In the genomic region with DNA sequence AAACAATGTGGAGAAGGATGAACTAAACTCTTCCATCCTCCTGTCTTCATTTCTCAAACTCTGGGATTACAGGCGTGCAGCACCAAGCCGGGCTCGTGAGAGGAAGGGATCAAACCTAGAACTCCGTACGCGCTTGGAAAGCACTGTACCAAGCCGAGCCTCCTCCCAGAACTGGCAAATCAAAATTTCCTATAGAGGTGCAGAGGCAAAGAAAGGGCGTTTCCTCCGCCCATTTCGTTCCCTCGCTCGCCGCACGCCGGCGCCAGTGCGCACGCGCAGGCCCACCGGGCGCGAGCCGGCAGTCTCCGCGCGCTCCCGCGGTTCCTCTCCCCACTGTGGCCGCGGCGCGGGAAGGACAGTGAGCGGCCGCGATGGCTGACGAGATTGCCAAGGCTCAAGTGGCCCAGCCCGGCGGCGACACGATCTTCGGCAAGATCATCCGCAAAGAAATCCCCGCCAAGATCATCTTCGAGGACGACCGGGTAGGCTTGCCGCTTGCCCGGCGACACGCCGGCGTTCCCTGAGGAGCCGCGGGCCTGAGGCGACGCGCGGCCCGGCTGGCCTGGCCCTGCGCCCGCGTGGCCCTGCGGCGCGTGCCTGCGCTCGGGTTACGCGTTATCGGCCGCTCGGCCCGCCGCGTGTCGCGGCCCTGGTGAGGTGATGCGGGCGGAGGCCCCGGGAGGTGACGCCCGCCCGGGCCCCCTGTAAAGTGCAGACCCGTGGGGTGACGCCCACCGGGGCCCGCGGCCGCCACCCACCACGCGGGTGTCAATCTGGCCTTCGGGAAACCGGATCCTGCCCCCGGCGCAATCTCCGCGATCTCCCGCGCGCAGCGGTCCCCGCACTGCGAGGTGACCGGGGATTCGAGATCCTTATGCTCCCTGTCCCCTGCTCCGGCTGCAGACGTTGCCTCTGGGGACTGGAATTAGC, we compare ENCODE assay signal across 1 mouse cellular context.
TF ChIP-seq lines count a peak whose summit lies in the region.

Gene Hint1, plus strand, starts transcription at position 265 of the 930 bp plus-strand sequence.

TF ChIP-seq in CH12.LX, 34 proteins besides CTCF, POLR2A, EP300 and RAD21 (continued from another document):
- TF ChIP-seq TCF12 (IDR thresholded peaks at IDR 0.05; ENCODE audit: low read depth, low read length) (peak; percentile 92), HCFC1 (IDR thresholded peaks at IDR 0.05; ENCODE audit: low read depth, low read length) (0 out of 2 replicates have a peak, but pooled peaks have one; percentile 38), CHD2 (IDR thresholded peaks at IDR 0.05; ENCODE audit: low read length) (no peak), ZKSCAN1 (IDR thresholded peaks at IDR 0.05; ENCODE audit: borderline replicate concordance, low read depth, low read length) (no peak), MEF2A (IDR thresholded peaks at IDR 0.05; ENCODE audit: borderline replicate concordance, low read depth, low read length) (peak; percentile 57; the same call in 1 of the 2 replicates), TBP (conservative IDR thresholded peaks at IDR 0.05; ENCODE audit: low read depth, low read length) (peak; percentile 91), ZMIZ1 (IDR thresholded peaks at IDR 0.05; ENCODE audit: low read depth, low read length) (peak; percentile 92; the same call in 1 of the 2 replicates), PAX5 (IDR thresholded peaks at IDR 0.05; ENCODE audit: low read length) (no peak), E2F4 (IDR thresholded peaks at IDR 0.05; ENCODE audit: insufficient replicate concordance, low read depth, low read length) (peak; percentile 83; the same call in 1 of the 2 replicates), ETS1 (conservative IDR thresholded peaks at IDR 0.05; ENCODE audit: low read depth, low read length) (no peak), KAT2A (IDR thresholded peaks at IDR 0.05; ENCODE audit: insufficient replicate concordance, low read length) (0 out of 2 replicates have a peak, but pooled peaks have one; percentile 62), USF2 (conservative IDR thresholded peaks at IDR 0.05; ENCODE audit: low read depth, low read length) (no peak), RCOR1 (conservative IDR thresholded peaks at IDR 0.05; ENCODE audit: low read depth, low read length) (0 out of 2 replicates have a peak, but pooled peaks have one; percentile 41), SMC3 (IDR thresholded peaks at IDR 0.05; ENCODE audit: low read depth, low read length) (no peak), ZNF384 (IDR thresholded peaks at IDR 0.05; ENCODE audit: low read depth, low read length) (no peak), CHD1 (IDR thresholded peaks at IDR 0.05; ENCODE audit: low read depth, low read length) (no peak), JUND (conservative IDR thresholded peaks at IDR 0.05; ENCODE audit: low read depth, low read length) (no peak), NELFE (IDR thresholded peaks at IDR 0.05; ENCODE audit: low read depth, low read length) (peak; percentile 98), SIN3A (IDR thresholded peaks at IDR 0.05; ENCODE audit: low read length) (peak; percentile 85), ZC3H11A (IDR thresholded peaks at IDR 0.05; ENCODE audit: low read depth, low read length) (no peak), IRF4 (IDR thresholded peaks at IDR 0.05; ENCODE audit: low read depth, low read length) (peak; percentile 45; the same call in 1 of the 2 replicates), NRF1 (IDR thresholded peaks at IDR 0.05; ENCODE audit: low read depth, low read length) (peak; percentile 99), ELF1 (IDR thresholded peaks at IDR 0.05; ENCODE audit: low read depth, low read length) (peak; percentile 64), GABPA (IDR thresholded peaks at IDR 0.05; ENCODE audit: insufficient replicate concordance, low read depth, low read length) (no peak)
